Mouse (Mus musculus) E14TG2a.4 (cell line): Measurements from ENCODE around the gene Ppp1r13b.

Experiments used
- CTCF ChIP-seq: conservative IDR thresholded peaks from 2 replicates; pipeline ENCODE4 v1.5.1; 2014; ENCODE audit warnings: low read length
- NANOG ChIP-seq: IDR thresholded peaks from 2 replicates; pipeline ENCODE4 v1.6.1; 2014; ENCODE audit warnings: borderline replicate concordance, low read length, mixed read lengths

DNA sequence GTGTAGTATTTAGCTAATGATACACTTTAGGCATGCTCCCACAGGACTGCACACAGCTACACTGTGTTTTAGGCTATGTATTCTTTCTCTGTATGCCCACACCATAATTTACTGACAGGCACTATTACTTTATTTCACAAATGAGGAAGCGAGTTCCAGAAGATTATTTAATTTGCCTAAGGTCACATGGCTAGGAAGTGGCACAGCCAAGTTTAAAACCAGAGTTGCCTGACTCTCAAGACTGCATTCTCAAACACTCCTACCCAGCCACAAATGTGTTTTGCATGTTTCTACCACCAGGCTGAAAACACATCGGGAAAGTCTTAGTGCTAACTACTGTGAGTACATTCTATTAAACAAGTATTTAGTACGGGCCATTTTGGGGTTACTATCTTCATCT, 18.7 kb downstream of the Ppp1r13b start:
- TF ChIP-seq CTCF (no peak), NANOG (no peak)
